Mouse (Mus musculus) forebrain, embryonic 15.5 days (tissue): ENCODE measurements around the gene Hhat. TPM values are rescaled to one million over a fixed set of nuclear protein-coding genes. Genes with fewer than 3 reads are reported as not detected.

Source experiments
- ATAC-seq: fragments of 200-750 bp; cut with Nextera tagmentation; replicated peaks from 2 replicates; pipeline ENCODE4 v1.8.0; 2017; ENCODE audit warnings: mild to moderate bottlenecking, moderate TSS enrichment, moderate library complexity
- H3K27ac ChIP-seq: fragments of 300-500 bp; sonication (generic); replicated peaks from 2 replicates; pipeline ENCODE4 v1.5.1; 2015; ENCODE audit warnings: mild to moderate bottlenecking, inconsistent platforms
- H3K27me3 ChIP-seq: fragments of 300-500 bp; sonication (generic); 2 replicates; pipeline ENCODE4 v1.6.1; 2015; ENCODE audit warnings: inconsistent platforms
- H3K36me3 ChIP-seq: fragments of 300-500 bp; sonication (generic); 2 replicates; pipeline ENCODE4 v1.6.1; 2015; ENCODE audit warnings: mild to moderate bottlenecking, inconsistent platforms
- H3K4me1 ChIP-seq: fragments of 300-500 bp; sonication (generic); 2 replicates; pipeline ENCODE4 v1.6.1; 2015; ENCODE audit warnings: inconsistent platforms
- H3K4me2 ChIP-seq: fragments of 300-500 bp; sonication (generic); replicated peaks from 2 replicates; pipeline ENCODE4 v1.6.1; 2015; ENCODE audit warnings: mild to moderate bottlenecking, inconsistent platforms
- H3K4me3 ChIP-seq: fragments of 300-500 bp; sonication (generic); 2 replicates; pipeline ENCODE4 v1.5.1; 2015; ENCODE audit warnings: mild to moderate bottlenecking, inconsistent platforms
- H3K9ac ChIP-seq: fragments of 300-500 bp; sonication (generic); replicated peaks from 2 replicates; pipeline ENCODE4 v1.6.1; 2015; ENCODE audit warnings: mild to moderate bottlenecking, inconsistent platforms
- H3K9me3 ChIP-seq: fragments of 300-500 bp; sonication (generic); 2 replicates; pipeline ENCODE4 v1.6.1; 2016; ENCODE audit warnings: inconsistent platforms
- WGBS: fragments of 180-500 bp; shearing (Covaris S2); methylation state at CpG from one replicate; pipeline ENCODE4 v1.1.7; 2015; ENCODE audit warnings: mixed read lengths; 5-methylcytosine and 5-hydroxymethylcytosine counted together
- polyA plus RNA-seq: library from polyadenylated mRNA; unstranded; fragments of >200 nt; fragmentation: Nextera tagmentation; extraction: Ambion mirVana; gene quantifications from 2 replicates; pipeline ENCODE4 v1.2.1, GENCODE M21; 2015

The Hhat gene
- polyA plus RNA-seq, 1 experiment from 2014 or later = 2.0 TPM

DNA sequence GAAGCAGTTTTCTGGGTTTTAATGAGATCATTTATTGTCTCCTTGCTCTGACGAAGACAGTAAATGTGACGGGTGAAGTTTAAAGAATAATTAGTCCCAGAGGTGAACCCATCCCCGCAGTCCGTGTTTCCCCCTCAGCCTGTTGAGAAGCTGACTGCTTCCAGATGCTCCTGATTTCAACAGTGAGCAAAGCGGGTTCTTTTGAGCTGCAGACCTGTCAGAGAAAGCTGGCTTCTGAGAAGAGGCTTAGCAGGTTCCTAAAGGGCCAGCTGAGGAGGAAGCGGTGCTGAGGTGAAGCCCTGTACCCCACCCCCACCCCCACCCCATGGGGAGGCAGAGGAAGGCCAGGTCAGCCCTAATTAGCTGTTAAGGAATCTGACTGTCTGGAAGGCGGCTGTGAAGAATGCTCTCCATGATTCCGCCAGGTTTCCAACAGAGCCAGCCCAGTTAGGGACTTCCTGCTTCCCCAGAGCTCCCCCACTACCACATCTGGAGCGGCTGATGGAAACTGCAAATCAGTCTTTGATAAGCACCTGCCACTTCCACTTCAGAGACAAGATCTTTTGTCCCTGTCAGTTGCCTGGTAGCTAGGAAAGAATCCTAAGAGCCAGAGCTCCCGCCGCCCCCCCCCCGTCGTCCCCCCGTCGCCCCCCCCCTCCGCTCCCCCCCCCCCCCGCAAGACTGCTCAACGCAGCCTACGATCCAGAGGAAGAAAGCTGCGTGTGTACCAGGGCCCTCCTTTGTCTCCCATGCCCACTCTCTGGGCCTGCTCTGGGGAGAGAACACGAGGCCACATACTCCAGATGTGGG lies 25.4 kb upstream of the Hhat start:
- Histone ChIP-seq H3K4me2 (no peak overlapping the region), H3K4me1 (peaks cover 24% of the 10 kb centered on the region), H3K27ac (peak overlapping the region; percentile 82), H3K27me3 (no peaks in the 10 kb centered on the region), H3K4me3 (no peak overlapping the region), H3K9ac (no peak overlapping the region), H3K36me3 (no peaks in the 10 kb centered on the region), H3K9me3 (no peaks in the 10 kb centered on the region)
- 6% methylated on average over 17 of the region's 21 CpGs for WGBS
- ATAC-seq = peak; percentile 33

DNA sequence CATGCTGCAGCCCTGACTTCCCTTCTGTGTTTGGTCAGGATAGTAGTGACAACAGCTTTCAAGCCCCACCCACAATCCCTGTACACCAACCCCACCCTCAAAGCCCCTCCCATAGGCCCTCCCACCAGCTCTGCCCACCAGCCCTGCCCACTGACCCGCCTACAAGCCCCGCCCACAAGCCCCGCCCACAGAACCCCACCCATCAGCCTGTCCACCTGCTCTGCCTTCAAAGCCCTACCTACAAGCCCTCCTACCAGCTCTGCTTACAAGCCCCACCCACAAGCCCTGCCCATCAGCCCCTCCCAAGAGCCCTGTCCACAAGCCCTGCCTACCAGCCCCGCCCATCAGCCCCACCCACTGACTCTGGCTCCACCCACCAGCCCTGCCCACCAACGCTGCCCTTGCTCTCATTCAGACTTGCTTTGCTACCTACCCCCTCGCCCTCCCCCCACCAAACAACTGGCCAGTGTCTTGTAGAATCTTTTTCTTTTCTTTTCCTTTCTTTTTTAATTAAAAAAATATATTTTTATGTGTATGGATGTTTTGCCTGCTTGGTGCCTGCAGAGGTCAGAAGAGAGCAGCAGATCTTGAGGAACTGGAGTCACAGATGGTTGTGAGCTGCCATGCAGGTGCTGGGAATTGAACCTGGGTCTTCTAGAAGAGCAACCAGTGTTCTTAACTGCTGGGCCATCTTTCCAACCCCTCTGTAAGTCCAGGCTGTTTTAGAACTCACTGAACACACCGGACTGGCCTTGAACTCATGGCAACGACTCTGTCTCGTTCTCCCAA lies 24.1 kb upstream of the Hhat start:
- H3K4me2 ChIP-seq = no peak overlapping the region
- no peak overlapping the region for H3K27ac ChIP-seq
- ATAC-seq = no peak
- H3K36me3 ChIP-seq = no peaks in the 10 kb centered on the region
- 60% methylated on average over 9 of the region's 9 CpGs for WGBS
- no peak overlapping the region for H3K9ac ChIP-seq
- no peaks in the 10 kb centered on the region for H3K27me3 ChIP-seq
- no peaks in the 10 kb centered on the region for H3K9me3 ChIP-seq
- H3K4me1 ChIP-seq = peaks cover 27% of the 10 kb centered on the region
- H3K4me3 ChIP-seq = no peak overlapping the region

DNA sequence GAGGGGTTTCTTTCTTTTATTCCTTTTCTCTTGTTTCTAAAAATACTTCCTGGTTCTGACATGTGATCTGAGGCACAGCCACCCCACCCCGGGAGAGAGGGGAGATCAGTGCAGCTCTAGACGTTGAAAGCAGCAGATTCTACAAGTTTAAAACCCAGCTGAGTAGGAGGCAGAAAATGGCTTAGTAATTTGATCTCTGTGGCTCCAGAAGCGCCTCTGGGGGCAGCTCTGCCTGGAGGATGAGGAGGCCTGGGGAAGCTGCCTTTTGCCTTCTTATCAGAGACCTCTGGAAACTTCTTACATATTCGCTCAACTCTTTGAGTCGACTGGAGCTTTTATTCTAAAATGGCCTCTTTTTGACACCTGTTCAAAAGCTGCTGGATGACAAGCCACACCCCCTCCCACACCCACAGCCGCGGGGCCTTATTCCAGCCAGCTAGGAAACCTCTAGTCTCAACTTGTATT lies 20.9 kb upstream of the Hhat start:
- Histone ChIP-seq H3K27ac (peak overlapping the region; percentile 16), H3K4me3 (no peak overlapping the region), H3K4me1 (peaks cover 19% of the 10 kb centered on the region), H3K9ac (no peak overlapping the region), H3K36me3 (no peaks in the 10 kb centered on the region), H3K4me2 (no peak overlapping the region), H3K27me3 (no peaks in the 10 kb centered on the region), H3K9me3 (no peaks in the 10 kb centered on the region)
- WGBS = 5% methylated on average over 7 of the region's 7 CpGs
- ATAC-seq = no peak

DNA sequence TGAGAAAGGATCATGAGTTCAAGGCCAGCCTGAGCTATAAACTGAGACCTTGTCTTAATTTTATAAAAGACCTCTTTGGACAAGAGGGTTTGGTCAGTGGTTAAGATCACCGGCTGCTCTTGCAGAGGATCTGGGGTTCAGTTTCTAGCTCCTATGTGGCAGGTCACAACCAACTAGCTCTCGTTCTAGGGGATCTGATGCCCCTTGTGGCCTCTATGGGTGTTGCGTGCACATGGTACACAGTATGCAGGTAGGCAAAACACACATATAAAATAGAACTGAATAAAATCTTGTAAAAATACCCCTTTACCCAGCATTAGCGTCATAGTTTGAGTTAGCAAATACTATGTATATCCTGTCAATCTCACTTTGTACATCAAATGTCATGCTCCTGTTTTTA lies 19.4 kb upstream of the Hhat start:
- WGBS = 80% methylated on average over 4 of the region's 4 CpGs

DNA sequence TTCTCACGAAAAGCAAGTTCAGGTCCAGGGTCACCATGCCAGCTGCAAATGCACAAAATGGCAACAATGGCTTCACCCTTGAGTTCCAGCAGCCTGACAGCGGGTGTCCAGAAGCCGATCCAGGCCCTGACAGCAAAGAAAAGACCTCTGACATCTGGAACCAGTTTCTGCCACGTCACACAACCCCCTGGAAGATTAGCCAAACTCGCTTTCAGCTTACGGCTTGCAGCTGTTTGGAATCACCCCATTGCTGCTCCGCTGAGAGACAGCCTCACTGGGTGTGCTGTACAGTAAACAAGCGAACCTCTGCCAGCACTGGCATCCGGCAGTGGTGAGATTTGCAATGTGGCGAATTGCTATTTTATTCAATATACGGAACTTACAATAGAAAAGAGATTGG lies 18.8 kb upstream of the Hhat start:
- Histone ChIP-seq H3K9me3 (no peaks in the 10 kb centered on the region), H3K27ac (peak overlapping the region; percentile 67), H3K4me3 (no peak overlapping the region), H3K36me3 (no peaks in the 10 kb centered on the region), H3K27me3 (no peaks in the 10 kb centered on the region), H3K4me2 (no peak overlapping the region), H3K4me1 (peaks cover 19% of the 10 kb centered on the region), H3K9ac (no peak overlapping the region)
- no peak for ATAC-seq
- WGBS = 66% methylated on average over 11 of the region's 11 CpGs

More for the DNA sequence above, 19.4 kb upstream of the Hhat start:
- no peak overlapping the region for H3K4me3 ChIP-seq
- H3K27me3 ChIP-seq = no peaks in the 10 kb centered on the region
- peaks cover 13% of the 10 kb centered on the region for H3K4me1 ChIP-seq
- ATAC-seq = no peak
- H3K36me3 ChIP-seq = no peaks in the 10 kb centered on the region
- H3K27ac ChIP-seq = 0 out of 2 replicates have a peak overlapping the region, but pooled peaks have one; percentile 67
- no peak overlapping the region for H3K9ac ChIP-seq
- H3K9me3 ChIP-seq = no peaks in the 10 kb centered on the region
- no peak overlapping the region for H3K4me2 ChIP-seq

DNA sequence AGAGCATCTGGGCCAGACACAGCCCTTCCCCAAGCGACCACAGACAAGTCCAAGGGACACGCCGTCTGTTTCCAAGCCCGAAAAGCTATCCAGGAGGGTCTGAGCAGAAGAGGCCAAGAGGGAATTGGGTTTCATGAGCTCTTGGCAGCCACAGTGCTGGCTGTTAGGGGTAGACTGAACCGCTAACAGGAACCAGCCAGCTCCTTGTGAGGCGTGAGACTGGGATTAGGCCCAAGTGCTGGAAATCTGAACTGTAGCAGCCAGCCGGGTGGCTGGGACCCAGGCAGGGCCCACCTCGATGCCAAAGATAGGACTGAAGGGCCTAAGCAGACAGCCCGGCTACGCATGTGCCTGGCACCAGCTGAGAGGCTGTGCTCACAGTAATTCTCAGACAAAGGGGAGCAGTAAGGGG lies 18.1 kb upstream of the Hhat start:
- Histone ChIP-seq H3K4me1 (peaks cover 22% of the 10 kb centered on the region), H3K27me3 (no peaks in the 10 kb centered on the region), H3K27ac (peak overlapping the region; percentile 67), H3K4me2 (no peak overlapping the region), H3K9me3 (no peaks in the 10 kb centered on the region), H3K9ac (no peak overlapping the region), H3K4me3 (no peak overlapping the region), H3K36me3 (no peaks in the 10 kb centered on the region)
- 59% methylated on average over 10 of the region's 10 CpGs for WGBS
- peak; percentile 84 for ATAC-seq

DNA sequence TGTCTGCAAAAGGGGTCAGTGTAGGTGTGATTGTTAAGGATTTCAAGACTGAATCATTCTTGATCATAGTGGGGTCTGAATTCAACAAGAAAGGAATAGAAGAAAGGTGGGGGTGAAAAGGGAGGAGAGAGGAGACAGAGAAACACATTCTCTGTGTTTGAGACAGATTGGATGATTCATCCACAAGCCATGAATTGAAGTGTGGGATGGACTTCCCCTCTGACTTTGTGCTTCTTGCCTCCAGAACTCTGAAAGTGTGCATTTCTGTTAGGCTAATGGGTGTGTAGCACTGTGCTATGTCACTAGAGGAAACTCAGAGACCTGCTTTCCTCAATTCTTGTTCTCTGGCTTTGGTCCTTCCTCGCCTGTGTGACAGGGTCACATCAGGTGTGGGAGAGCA lies 15.2 kb upstream of the Hhat start:
- H3K4me1 ChIP-seq = peaks cover 11% of the 10 kb centered on the region
- ATAC-seq = no peak
- no peaks in the 10 kb centered on the region for H3K9me3 ChIP-seq
- H3K4me3 ChIP-seq = no peak overlapping the region
- H3K27me3 ChIP-seq = no peaks in the 10 kb centered on the region
- H3K27ac ChIP-seq = no peak overlapping the region
- no peaks in the 10 kb centered on the region for H3K36me3 ChIP-seq
- WGBS = 92% methylated on average over 1 of the region's 1 CpGs
- H3K9ac ChIP-seq = no peak overlapping the region
- H3K4me2 ChIP-seq = no peak overlapping the region

DNA sequence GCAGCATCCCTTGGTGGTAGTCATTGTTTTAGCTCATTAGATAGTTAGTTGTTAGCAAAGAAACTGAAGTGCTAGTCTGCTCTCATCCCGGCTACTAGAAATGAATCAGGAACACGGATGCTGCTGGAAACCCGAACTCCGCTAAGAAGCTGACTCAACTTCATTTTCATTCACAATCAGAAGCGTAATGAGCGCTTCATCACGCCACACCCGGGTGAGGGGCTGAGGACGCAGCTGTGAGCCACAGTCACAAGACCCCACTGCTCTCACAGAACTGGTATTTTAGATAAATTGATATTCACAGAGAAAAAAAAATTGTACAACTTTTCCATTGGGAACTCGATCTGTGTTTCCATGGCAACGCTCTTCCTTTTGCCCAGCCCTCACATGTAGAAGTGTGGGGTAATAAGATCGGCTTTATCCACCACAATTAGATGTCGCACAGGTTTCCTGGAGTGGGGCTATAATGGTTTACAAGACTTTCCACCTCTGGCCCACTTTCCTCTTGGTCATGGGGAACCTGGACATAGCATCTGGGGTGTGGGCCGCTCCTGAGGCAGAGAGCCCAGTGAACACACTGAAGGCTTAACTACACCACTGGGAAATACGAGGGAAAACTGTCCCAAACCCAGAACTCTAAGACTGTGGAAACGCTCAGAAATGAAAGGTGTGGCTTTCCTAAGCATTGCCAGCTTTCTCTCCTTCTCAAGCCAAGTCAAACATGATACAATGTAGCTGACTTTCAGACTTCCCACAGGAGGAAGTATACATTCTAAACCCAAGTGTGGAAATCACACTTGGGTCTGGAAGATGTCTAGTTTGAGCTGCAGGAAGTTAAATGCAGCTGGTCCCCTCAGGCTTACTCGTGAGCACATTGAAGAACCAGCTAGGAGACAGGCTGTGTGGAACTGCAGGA lies 14.3 kb upstream of the Hhat start:
- Histone ChIP-seq H3K4me1 (peaks cover 10% of the 10 kb centered on the region), H3K4me3 (no peak overlapping the region), H3K4me2 (no peak overlapping the region), H3K9ac (no peak overlapping the region), H3K27ac (peak overlapping the region; percentile 43; the same call in 1 of the 2 replicates), H3K9me3 (no peaks in the 10 kb centered on the region), H3K27me3 (no peaks in the 10 kb centered on the region), H3K36me3 (no peaks in the 10 kb centered on the region)
- 54% methylated on average over 17 of the region's 17 CpGs for WGBS
- ATAC-seq = no peak; the same call in 1 of the 2 replicates

DNA sequence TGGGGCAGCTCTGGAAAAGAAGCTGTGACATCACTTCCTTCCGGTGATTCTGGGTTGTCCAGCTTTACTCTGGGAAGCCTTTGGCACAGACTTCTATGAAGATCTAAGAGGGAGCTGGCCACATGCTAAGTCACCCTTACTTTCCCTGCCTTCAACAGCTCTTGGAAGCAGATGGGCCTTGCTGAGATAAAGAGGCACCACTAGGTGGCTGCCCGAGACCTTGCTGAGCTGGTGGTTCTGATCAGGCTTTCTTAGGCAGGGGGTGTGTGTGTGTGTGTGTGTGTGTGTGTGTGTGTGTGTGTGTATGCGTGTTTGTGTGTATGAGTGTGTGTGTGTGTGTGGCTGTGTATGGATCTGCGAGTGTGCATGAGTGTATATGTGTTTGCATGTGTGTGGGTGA lies 13.4 kb upstream of the Hhat start:
- H3K36me3 ChIP-seq = no peaks in the 10 kb centered on the region
- 25% methylated on average over 4 of the region's 4 CpGs for WGBS
- H3K4me3 ChIP-seq = no peak overlapping the region
- H3K9ac ChIP-seq = no peak overlapping the region
- H3K9me3 ChIP-seq = no peaks in the 10 kb centered on the region
- peaks cover 10% of the 10 kb centered on the region for H3K4me1 ChIP-seq
- H3K4me2 ChIP-seq = no peak overlapping the region
- no peak overlapping the region for H3K27ac ChIP-seq
- ATAC-seq = peak; percentile 72
- H3K27me3 ChIP-seq = no peaks in the 10 kb centered on the region

DNA sequence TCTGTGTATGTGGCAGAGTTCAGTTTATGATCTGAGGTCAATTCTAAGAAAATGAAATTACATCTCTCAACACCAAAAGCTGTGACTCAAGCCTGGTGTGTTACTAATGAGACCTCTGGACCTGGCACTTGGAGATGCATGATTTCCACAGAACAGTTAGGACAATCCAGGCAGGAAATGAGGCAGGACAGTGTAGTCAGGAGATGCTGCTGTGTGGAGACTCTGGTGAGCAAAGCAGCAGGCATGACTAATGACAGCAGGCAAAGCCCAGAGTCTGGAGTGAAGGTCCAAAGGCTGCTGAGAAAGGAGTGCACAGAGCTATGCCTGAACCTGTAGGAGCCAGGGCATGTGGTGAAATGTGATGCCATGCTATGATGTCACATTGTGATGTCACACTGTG lies 10.2 kb upstream of the Hhat start:
- no peak for ATAC-seq

DNA sequence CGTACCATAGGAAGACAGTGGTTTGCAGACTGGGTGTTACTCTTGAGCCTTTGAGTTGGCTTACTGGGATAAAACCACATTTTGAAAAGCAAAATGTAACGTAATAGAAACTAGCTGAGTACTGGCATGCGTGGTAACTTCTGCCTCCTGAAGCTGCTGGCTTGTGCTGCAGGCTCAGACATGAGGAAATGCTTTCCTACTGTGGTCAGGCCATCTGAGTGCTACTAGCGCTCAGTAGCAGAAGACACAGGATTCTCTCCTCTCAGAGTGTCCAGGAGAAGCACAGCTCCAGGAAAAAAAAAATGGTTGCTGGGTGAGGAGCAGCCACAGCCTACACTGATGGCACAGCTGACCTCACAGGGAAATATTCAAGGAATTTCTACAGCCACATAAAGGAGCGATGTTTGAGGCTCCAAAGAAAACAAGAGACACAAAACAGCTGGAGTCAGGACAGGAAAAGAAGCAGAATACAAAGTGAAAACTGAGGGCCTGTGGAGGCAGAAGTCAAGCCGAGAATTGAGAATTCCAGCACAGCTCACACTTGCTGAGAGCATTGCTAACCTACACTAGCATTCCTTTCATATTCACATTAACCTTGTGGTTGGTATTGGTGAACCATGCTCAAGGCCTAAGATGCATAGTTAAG lies 8.0 kb upstream of the Hhat start:
- Histone ChIP-seq H3K4me2 (no peak overlapping the region), H3K4me1 (no peaks in the 10 kb centered on the region), H3K4me3 (no peak overlapping the region), H3K9me3 (no peaks in the 10 kb centered on the region), H3K27me3 (no peaks in the 10 kb centered on the region), H3K36me3 (no peaks in the 10 kb centered on the region), H3K27ac (no peak overlapping the region), H3K9ac (no peak overlapping the region)
- WGBS = 67% methylated on average over 6 of the region's 6 CpGs
- ATAC-seq = no peak

More for the DNA sequence above, 10.2 kb upstream of the Hhat start:
- Histone ChIP-seq H3K36me3 (no peaks in the 10 kb centered on the region), H3K27ac (no peak overlapping the region), H3K4me2 (no peak overlapping the region), H3K9ac (no peak overlapping the region), H3K27me3 (no peaks in the 10 kb centered on the region), H3K4me1 (peaks cover 10% of the 10 kb centered on the region), H3K4me3 (no peak overlapping the region), H3K9me3 (no peaks in the 10 kb centered on the region)
